In the genomic region with DNA sequence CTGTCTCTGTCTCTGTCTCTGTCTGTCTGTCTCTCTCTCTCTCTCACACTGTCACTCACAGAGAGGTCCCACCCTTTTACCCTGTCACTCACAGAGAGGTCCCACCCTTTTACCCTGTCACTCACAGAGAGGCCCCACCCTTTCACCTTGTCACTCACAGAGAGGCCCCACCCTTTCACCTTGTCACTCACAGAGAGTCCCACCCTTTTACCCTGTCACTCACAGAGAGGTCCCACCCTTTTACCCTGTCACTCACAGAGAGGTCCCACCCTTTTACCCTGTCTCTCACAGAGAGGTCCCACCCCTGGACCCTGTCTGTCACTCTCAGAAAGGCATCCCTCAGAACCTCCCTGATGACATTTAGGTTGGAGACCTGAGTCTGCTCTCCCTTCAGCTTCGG, we compare ENCODE assay signal across 1 mouse cellular context. TPM values are rescaled to one million over a fixed set of nuclear protein-coding genes. Genes with fewer than 3 reads are reported as not detected.
"Had no signal": no experiment of that assay in that cellular context is flagged by ENCODE, and none has a peak within 500 bp of the region (broad histone marks: within the 10 kb centered on the region; RNA-seq: fewer than 3 reads in every experiment).

No protein-coding gene starts in this region.

RNA-seq across cellular contexts. Expression of a gene that starts 53.1 kb away (rescaled TPM):
- polyA plus RNA-seq: macrophage had no signal
